Mouse (Mus musculus): ENCODE data around the gene Rbm3. TPM values are rescaled to one million over a fixed set of nuclear protein-coding genes. Genes with fewer than 3 reads are reported as not detected.
A peak's percentile ranks its signal among the peaks of the same experiment; 100 is the strongest.

The Rbm3 gene
- 100 to 1,000 TPM; 193 to 258 TPM for total RNA-seq (2021)
- long read RNA-seq, experiment 1, transcript Rbm3-203 (7 exons, 1,225 nt) = minor isoform, 45 of 175 reads
- long read RNA-seq, experiment 1, transcript Rbm3-202 (7 exons, 1,183 nt) = minor isoform, 33 of 175 reads
- long read RNA-seq, experiment 1, transcript Rbm3-204 (7 exons, 1,152 nt) = minor isoform, 20 of 175 reads
- long read RNA-seq, experiment 1, transcript Rbm3-206 (7 exons, 1,338 nt) = major isoform, 58 of 175 reads
- long read RNA-seq, experiment 1, partial matches to known transcripts = 5 of 175 reads
- long read RNA-seq, experiment 1, other reads (novel, unspliced or antisense) = 11 of 175 reads
- long read RNA-seq, experiment 2, transcript Rbm3-203 (7 exons, 1,225 nt) = minor isoform, 52 of 246 reads
- long read RNA-seq, experiment 2, transcript Rbm3-204 (7 exons, 1,152 nt) = minor isoform, 35 of 246 reads
- long read RNA-seq, experiment 2, transcript Rbm3-202 (7 exons, 1,183 nt) = minor isoform, 47 of 246 reads
- long read RNA-seq, experiment 2, transcript Rbm3-206 (7 exons, 1,338 nt) = major isoform, 74 of 246 reads
- long read RNA-seq, experiment 2, partial matches to known transcripts = 11 of 246 reads
- long read RNA-seq, experiment 2, other reads (novel, unspliced or antisense) = 22 of 246 reads

DNA sequence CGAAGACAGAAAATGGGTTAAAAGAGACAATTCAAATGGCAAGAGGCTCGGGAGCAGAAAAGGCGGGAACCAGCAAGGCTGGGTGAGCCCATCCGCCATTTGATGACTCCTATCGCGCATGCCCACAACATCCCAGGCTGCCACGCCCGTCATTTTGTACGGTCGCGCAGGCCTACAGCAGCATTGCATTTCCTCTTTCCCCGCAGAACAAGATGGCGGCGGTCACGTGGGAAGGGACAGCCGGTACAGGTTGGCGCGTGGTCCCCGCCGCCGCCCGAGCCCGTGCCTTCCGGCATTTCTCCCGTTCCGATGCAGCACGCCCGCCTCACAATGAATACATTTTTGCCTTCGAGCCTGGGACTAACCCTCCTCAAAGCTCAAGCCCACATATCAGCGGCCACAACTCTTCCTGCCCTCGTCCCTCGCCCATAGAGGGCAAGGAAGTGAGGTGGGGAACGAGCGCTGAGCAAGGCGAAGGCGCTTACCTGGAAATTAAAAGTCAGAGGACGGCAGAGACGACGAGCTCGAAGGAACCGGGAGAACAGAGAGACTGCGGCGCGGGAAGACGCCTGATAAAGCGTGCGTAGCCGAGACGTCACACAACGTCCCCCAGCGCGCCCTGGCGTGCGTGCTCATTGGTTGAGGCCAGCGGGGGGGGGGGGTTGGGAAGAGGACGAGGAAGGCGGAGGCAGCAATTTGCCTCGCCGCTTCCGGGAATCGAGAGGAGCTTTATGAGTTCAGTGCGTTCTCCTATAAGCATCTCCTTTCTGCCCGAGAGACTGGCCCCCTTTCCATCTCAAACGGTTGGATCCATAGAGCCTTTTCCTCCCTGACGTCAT is at the start of gene Rbm3:
Gene Rbm3 (minus strand): TSS at position 728 of the 839 bp plus-strand sequence.
- peak; percentile 70 to 89 for DNase-seq (ENCODE audit: low spot score in 2 of 2)

DNA sequence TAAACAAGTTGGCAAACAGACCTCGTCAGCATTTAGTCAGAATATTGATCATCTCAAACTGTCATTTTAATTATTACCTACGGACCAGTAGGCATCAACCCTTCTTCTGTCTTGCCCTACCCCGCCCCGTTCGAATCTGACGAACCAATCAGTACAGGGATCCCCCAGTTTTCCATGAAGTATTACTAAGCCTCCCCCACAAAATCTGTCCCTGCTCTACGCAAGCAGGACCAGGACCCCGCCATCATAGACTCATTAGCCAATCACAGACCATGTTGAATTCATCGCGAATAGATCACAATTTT is 47.7 kb upstream of the Rbm3 start, which contains the start of gene Ebp:
Gene Ebp (minus strand): TSS at position 94 of the 305 bp plus-strand sequence.
- peak; percentile 31 to 75 for DNase-seq (ENCODE audit: low spot score in 2 of 2)

DNA sequence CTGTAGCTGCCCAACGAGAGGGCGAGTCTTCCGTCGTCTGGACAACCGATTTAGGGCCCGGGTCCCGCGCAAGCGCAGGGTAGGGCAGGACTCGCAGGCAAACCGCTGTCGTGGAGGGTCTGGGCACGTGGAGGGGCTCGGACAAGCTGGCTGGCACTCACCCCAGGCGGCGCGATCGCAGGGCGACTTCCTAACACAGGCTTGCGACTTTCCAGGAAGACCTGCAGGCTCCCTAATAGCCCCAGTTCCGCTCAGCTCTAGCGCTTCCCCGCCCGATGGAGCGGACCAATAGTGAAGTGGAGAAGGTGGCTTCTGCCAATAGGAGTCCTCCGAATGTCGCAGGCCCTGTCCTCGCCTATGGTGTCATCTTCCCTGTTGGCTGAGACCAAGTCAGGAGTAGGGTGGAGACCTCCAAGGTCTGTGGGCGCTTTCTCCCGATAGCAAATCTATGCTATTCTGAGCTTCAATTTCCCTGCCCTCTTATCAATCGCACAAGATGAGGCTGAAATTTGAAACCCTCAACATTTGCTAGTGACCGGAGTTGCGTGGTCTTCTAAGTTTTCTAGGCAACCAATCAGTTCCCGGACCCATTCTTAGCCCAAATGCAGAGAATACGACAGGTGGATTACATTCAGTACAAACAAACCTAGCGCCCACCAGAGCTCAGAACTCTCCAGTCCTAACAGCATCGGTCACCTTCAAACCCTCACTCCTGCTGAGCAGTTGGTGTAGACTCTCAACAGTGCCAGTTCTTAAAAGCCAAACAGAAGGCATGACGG is 47.1 kb upstream of the Rbm3 start:
- peak; percentile 73 to 79 for DNase-seq (ENCODE audit: low spot score in 2 of 2)

DNA sequence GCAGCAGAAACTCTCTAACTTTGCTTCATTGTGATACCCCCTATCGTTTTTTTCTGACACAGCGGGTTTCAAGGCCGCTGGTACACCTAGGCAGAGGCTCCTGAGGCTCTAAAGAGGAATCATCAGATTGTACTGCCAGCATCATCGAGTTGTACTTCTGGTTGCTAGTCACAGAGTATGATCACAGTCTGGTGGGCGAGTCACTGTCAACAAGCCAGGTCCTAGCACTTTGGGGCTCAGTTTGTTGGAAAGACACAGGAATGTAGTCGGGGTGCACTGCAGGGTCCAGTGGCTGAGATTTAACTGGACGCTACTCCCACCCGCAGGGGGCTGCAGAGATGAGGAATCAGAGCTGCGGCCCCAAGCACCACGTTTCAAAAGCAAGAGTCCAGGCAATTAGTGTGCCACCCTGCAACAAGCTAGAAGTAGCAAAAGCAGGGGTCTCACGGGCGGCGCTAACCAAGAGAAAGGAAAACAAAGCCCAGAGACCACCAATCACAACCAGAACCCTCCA is 46.5 kb upstream of the Rbm3 start:
- DNase-seq (ENCODE audit: low spot score in 2 of 2) = peak in 1 of 2 experiments; percentile 16

DNA sequence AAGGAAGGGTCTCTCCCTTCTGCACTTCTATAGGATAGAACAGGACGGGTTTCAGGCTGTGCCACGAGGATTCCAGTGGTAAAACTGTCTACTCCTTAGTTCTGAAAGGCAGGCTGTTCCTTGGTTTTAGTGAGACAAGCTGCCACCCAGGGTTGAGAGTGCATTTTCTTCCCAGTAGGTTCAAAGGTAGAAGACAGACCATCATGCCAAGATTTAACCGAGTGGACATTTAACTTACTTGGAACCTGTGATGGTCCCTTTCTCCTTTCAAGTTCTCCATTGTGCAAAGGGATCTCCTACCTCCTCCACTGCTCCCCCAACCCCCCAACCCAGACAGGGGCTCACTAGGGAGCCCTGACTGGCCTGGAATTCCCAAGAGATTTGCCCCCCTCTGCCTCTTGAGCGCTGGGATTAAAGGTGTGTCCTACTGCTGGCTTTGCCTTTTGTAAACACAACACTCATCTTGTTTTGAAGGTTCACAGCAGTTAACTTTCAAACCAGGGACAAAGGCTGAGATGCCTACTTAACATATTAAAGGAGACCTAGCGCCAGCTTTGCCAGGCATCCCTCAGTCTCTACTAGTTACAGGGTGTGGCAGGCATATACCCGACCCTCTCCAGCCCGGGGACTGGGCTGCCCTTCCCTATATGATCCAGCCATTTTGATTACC is 37.3 kb upstream of the Rbm3 start:
- DNase-seq (ENCODE audit: low spot score in 2 of 2) = no peak

DNA sequence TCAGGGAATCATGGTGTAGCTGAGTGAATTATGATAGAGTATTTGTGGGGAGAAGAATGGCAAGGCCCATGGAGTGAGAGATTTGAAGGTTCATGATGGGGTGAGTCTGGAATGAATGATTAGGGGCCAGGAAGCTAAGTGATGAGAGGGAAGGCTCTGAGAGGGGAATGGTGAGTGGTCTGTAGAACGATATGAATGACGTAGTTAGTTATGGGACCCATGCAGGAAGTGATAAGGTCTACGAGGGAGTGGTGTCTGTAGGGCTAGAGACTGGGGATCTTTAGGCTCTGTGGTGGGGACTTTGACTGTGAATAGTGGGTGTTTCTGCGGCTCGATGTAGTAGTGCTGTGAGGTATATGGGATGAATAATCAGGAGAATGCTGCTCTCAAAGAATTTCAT is 34.0 kb upstream of the Rbm3 start:
- DNase-seq (ENCODE audit: low spot score in 2 of 2) = no peak

DNA sequence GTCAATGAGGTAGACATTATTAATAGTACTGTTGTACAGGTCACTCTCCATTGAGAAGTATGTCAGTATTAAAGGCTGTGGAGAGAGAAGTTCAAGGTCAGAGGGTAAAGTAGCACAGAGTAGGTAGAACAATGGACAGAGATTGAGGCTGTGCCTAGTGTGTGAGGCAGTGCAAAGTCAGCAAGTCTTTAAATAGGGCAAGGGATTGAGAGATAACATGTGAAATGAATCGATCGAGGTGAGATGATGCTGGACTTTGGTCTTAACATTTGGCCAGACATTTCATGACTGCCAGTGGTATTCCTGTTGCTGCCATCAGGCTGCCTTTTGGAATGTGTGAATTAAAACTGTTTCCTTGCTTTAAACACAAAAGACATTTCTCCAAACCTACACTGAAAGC is 33.2 kb upstream of the Rbm3 start:
- DNase-seq (ENCODE audit: low spot score in 2 of 2) = no peak

DNA sequence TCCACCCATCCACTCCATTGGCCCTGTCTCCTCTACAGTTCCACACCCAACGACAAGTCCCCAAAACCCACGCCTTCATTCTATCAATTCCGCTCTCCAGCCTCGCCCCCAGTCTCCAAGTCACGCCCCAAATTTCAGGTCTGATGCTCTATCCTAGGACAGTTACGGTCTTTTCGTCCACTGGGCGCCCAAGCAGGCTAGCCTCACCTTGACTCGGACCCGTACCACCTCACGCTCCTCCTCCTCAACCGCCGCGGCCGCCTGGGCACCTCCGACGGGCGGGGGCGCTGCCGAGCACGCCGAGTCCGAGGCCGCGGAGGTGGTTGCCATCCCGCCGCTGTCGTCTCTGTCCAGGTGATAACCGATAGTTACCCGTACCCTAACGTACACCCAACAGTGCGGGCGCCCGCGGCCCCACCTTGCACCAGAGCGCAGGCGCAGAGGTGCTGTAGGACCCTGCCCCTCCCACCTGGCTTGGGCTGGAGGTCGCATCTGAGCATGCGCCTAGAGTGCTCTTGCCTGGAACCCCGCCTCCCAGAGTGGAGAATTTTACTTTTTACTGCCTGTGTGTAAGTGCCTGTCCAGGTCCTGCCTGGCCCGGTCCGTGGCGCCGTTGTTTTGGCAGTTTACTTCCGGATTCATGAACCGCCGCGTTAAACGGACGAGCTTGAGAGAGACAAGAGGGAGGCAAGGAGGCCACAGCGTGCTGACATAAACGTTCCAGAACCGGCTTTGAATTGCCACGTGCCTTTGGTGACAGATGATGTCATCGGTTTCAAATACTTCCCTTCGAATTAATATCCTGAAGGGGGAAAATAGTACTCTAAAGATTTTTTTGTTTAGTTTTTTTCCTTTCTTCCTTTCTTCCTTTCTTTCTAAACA is 30.1 kb upstream of the Rbm3 start, which contains the start of gene Tbc1d25:
Gene Tbc1d25 (minus strand): TSS at position 678 of the 882 bp plus-strand sequence.
- peak; percentile 81 to 88 for DNase-seq (ENCODE audit: low spot score in 2 of 2)

DNA sequence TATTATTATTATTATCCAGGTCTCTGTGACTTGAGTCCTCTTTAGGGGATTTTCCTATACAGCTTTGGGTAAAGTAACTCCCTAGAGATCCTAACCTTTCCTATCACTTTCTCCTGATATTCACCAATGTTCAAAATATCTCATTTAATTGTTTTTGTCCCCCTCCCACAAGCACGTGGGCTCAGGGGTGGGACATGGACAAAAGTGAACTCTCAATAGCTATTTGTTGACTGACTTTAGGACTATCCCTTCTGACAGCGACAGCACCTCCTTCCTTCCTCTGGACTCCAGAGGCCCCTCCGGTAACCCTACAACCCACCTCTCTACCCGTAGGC is 29.5 kb upstream of the Rbm3 start:
- no peak for DNase-seq (ENCODE audit: low spot score in 2 of 2)

DNA sequence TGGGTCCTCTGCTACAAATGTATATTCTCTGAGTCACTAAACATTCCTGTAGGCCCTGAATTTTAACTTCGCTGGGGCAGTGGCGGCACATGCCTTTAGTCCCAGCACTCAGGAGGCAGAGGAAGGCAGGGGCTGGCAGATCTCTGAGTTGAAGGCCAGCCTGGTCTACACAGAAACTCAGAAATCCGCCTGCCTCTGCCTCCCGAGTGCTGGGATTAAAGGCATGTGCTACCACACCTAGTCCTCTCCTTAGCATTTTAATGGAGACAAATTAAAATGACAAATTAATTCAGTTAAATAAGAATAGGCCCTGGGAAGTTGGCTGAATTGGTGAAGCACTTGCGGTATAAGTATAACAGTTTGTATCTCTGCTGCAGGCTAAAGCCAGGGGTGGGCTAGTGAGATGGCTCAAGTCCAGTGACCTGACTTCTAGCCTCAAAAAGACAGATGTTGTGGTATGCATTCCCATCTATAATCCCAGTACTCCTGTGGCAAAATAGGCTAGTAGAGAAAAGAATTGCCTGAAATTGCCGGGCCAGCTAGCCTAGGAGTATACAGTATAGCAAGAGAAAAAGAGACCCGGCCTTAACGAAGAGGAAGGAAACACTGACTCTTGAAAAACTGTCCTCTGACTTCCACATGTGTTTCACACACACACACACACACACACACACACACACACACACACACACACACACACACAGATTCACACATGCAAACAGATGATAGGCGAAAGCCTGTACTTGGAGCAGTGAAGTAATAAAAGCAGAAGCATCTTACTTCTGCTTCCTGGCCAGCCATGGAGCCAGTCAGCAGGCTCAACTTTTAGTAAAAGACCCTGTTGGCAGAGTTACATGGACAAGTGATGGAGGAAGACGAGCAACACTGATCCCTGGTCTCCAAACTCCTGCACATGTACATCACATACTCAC is 22.3 kb upstream of the Rbm3 start:
- DNase-seq (ENCODE audit: low spot score in 2 of 2) = no peak

DNA sequence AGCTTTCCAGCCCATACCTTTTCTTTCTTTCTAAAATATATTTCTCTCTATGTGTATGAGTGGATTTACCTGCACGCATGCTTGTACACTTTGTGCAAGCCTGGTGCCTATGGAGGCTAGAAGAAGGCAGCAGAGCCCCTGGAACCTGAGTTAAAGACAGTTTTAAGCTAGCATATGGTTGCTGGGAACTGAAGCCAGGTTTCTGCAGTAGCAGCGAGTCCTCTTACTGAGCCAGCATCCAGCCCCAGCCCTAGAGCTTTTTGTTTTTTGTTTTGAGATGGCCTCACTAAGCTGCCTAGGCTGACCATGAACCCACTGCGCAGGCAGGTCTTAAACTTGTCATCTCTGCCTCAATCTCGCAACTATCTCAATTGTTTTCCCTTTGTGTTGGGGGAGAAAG is 18.8 kb upstream of the Rbm3 start:
- DNase-seq (ENCODE audit: low spot score in 2 of 2) = no peak

DNA sequence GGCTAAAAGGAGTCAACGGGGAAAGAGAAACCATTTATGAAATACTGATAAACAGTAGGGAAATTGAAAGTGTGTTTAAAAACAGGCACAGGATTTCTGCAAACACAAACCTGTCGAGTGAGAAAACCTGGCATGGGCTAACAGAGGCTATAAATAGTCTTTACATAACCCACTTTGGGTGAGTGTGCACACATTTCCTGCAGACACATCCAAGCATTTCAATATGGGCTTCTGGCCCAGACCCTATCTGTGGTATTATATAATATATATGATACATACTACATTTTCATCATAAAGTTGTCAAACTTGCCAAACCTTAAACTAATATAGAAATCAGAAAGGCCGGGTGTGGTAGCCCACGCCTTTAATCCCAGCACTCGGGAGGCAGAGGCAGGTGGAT is 17.4 kb upstream of the Rbm3 start:
- no peak for DNase-seq (ENCODE audit: low spot score in 2 of 2)

DNA sequence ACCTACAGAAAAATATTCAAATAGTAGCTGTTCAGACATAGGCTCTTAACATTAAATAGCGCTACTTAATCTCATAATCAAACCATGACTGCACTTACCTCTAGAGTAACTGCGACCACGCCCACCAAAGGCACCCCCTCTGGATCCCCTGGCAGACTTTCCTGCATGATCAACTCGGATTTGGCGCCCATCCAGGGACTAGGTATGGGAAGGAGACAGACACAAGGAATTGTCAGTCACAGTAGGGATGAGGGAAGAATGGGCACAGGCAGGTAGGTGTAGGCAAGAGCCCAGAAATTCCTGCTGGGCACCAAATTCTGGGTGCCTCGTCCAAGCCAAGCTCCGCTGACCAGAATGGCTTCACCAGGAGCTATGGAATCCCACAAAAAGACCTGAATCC is 1.9 kb downstream of the Rbm3 start:
- no peak for DNase-seq (ENCODE audit: low spot score in 2 of 2)

DNA sequence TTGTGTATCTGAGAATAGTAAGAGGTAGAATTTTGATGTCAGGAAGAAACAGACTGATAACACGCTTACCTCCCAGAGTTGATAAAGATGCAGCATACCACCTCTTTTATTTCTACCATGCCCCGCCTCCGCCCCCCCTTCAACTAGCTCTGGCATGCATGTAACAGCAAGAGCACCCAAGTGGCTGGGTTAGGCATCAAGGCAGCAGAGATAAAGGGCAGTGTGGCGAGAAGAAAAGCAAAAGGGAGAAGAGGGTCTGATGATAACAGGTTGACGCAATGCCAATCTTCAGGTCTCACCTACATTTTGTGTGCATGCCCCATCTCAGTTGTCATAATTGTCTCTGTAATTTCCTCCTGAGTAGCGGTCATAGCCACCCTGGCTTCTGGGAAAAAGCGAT is 2.7 kb downstream of the Rbm3 start:
- DNase-seq (ENCODE audit: low spot score in 2 of 2) = no peak

DNA sequence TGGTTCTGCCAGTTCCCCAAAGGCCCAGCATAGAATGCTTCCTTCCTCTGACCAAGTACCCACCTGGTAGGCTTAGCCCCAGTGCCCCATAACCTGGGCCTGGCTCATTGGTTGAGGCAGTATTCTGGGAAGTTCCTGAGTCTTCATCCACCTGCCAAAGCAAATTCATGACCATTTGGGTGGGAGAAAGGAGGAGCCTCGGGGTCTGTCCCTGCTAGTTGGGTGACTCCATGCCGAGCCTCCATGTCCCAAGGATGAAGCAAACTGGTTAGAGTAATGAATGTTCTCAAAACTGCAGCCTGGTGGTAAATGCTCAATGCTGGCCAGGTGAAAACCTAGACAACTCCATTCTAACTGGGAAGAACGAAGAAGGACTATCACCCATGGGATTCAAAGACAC is 4.6 kb downstream of the Rbm3 start:
- no peak for DNase-seq (ENCODE audit: low spot score in 2 of 2)

DNA sequence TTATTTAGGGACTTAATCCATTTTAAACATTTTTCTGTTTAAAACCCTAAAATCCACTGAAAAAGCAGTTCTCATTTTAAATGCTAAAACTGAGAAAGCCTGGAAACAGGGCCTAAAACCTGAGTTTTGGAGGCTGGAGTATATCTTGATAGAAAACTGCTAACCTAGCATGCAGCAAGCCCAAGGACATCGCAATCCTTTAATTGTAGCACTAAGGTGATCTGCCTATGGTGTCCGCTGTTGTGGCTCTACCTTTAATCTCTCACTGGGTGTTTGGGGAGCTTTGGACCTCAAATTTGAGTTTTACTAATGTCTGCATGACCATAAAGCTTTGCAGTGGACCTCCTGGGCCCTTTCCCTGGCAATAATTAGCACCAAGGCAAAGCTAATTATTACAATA is 5.2 kb downstream of the Rbm3 start:
- no peak for DNase-seq (ENCODE audit: low spot score in 2 of 2)

DNA sequence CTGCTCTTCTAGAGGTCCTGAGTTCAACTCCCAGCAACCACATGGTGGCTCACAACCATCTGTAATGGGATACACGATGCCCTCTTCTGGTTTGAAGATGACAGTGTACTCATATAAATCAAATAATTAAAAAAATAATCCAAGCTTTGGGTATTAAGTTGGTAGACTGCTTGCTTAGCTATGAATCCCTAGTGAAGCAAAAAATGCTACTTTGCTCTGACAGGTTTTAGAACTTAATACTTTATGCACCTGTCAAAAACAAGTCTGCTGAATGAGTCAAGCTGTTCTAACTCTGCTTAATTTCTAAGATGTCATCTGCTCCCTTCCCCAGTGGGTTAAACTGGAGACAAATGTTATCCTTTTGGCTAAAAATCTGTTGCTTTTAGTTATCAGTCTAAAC is 6.2 kb downstream of the Rbm3 start:
- DNase-seq (ENCODE audit: low spot score in 2 of 2) = no peak

DNA sequence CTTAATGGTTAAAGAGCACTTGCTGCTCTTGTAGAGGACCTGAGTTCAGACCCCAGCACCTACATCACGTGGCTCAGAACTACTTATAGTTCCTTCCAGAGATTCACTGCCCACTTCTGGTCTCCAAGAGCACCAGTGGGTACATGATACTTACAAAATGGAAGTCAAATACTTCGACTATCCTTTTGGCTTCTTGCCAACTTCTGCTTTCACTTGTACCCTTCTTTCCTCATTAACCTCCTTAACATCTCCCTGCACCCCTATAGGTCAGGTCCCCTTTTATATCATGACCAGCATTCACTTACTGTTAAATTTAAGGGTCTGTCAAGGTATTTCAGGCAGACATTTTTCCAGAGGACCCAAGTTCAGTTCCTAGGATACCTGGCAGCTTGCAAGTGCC is 9.8 kb downstream of the Rbm3 start:
- DNase-seq (ENCODE audit: low spot score in 2 of 2) = no peak

All from layer of hippocampus, postnatal 14 days (tissue).